Mouse (Mus musculus): ENCODE results near the gene Tmem245.
A peak's percentile ranks its signal among the peaks of the same experiment; 100 is the strongest.

Gene Tmem245

DNA sequence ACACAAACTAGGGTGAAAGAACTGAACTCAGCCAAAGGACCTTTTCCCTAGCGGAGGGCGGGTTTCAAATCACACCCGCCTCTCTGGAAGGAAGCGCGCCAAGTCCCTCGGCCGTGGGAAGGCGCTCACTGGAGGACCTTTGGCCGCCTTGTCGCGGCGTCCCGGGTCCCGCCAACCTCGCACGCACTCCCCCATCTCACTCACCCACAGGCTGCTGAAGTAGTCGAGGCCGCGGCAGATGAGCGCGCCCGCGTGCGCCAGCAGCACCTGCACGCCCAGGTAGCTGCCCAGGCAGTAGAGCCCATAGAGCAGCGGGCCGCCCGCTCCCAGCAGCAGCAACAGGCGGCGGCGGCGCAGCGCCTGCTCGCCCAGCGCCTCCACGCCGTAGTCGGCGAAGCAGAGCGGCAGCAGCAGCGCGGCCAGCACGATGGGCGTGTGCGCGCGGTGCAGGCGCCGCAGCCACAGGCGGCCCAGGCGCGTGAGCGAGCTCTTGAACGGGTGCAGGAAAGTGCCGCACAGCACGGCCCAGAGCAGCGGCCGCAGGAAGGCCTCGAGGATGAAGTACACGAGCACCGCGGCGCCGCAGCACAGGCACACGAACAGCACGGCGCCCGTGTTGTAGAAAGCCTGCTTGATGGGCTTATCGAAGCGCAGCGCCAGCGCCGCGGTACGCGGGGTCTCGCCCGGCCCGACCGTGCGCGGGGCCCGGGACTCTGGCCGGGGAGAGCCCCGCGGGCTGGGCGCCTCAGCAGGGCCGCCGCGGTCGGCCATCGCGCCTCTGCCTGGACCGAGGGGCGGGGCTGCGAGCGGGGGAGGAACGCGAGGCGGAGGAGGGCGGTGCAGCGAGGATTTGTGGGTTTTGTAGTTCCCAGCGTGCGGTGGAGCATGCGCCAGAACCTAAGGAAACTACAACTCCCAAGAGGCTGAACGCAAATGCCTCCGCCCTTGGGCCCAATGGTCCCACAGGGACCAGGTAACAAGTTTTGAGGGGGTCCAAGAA lies at the start of gene Tmem245:
TSS of gene Tmem245 (minus strand) at position 797 of the 1,000 bp plus-strand sequence.
- DNase-seq: peak; percentile 93 to 94

DNA sequence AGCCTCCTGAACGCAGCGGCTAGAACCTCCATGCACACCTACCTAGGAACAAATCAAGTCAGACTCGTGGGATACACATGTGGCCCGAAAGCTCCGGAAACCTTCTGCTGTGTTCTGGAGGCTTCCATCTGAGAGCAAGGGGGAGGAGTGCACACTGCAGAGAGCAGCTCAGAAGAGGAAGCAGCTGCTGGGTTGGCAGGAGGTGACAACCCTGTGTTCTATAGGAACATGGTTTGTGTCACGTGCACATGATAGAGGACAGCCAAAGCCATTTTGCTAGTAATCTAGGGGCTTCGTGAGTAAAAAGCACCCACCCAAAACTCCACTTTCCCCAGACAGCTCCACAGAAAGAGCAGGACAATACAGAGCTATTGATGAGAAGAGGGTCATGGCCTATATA lies 46.1 kb upstream of the Tmem245 start:
- DNase-seq: no peak

DNA sequence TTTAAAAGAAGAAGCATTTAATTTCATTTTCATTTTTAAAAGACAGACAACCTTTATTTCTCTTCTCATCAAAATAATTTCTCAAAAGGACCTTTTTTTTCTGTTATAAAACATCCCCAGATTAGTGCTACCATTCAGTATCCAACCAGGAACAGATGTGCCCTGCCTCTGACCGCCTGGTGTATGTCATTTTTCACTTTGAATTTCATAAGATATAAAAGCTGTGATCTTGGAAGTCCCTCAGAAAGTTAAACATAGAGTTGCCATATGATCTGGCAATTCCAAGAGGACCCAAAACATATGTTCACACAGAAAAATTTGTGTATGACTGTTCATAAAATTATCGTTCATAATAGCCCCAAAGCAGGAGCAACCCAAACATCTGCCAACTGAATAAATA lies 44.7 kb upstream of the Tmem245 start:
- no peak for DNase-seq

DNA sequence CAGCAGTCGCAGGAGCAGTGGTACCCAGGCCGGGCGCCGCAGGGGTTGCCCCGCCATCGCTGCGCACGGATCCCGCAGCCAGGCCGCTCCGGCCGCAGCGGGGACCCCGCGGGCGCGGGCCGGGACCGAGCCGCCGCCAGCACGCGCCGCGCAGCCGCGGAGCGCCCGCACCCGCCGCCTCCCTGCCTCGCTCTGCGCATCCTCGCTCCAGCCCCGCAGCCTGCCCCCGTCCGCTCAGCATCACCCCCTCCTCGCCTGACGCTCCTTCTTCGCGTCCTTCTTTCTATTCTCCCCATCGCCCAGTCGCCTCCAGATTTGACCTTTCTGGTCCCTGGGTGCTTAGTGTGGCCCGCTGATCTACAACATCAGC lies 43.0 kb upstream of the Tmem245 start, which contains the start of gene Frrs1l:
TSS of gene Frrs1l (minus strand) at position 177 of the 370 bp plus-strand sequence.
- DNase-seq: peak; percentile 73 to 80

DNA sequence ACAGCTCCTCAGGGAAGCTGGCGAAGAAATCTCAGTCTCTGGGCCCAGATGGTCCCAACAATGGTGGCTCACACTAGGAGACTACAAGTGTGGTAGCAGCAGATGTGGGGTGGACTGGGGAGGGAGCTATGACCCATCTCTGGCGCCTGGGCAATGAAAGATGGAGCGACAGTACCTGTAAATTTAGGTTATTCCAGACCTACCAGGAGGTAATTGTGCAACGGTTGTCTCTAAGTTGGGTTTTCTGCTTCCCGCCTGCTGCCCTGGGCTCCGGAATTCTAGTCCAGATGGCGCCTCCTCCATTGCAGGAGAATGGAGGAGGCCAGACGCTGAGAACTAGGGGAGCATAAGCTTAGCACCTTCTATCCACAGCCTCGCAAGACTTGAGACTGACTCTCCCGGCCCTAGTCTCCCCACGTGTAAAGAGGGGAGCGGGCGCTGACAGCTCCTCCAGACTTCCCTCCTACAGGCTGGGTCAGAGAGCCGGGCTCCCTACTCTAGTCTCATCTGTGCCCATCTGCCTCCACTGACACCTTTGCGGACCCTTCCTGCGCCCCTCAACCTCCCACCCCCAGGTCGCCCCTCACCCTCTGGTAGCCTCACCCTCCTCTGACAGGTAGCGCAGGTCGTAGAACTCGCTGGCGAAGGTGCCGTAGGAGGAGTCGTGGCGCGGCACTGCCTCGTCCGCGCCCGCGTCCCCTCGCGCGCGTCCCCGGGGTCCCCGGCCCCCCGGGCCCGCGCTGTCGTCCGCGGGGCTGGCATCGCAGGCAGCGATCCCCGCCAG lies 42.4 kb upstream of the Tmem245 start:
- peak; percentile 64 to 72 for DNase-seq

DNA sequence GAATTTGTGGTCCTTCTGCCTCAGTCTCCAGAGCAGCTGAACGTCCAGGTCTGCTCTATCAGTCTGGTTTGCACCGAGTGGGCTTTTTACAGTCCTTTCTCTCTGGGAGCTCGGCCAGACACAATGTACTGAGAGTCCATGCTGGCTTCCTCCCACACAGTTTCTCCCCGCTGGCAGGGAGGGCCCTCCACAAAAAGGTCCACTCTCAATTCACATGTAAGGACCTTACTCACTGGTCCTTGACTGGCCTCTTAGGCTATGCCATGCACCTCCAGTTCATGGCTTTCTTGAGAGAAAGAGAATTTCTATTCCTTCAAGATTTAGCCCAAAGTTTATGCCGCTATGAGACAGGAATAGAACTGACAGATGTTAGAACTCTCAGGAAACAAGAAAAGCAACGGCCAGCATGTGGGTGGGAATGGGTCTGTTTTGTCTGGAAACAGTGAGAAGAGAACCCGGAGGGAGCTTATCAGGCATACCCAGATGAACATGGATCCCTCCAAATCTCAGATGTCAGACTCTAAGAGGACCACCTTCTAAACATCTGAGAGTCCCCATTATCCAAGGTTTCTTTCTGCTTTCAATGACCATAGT lies 18.4 kb upstream of the Tmem245 start:
- DNase-seq: no peak

DNA sequence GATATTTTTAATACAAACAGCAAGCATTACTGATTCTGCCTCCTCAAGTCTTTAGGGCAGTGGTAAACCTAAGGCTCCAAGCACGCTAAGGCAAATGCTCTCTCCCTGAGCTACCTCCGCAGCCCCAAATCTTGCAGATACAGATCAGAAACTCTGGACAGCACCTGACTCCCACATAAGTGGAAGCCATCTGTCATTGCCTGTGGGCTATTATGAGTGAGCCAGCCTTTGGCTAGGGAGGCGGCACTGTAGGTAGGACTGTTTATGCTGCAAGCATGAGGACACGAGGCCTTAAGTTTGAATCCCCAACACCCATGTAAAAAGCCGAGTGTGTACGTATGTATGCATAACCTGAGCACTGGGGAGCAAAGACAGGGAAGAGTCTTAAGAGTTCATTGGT lies 16.4 kb upstream of the Tmem245 start:
- DNase-seq: peak; percentile 51 to 57

DNA sequence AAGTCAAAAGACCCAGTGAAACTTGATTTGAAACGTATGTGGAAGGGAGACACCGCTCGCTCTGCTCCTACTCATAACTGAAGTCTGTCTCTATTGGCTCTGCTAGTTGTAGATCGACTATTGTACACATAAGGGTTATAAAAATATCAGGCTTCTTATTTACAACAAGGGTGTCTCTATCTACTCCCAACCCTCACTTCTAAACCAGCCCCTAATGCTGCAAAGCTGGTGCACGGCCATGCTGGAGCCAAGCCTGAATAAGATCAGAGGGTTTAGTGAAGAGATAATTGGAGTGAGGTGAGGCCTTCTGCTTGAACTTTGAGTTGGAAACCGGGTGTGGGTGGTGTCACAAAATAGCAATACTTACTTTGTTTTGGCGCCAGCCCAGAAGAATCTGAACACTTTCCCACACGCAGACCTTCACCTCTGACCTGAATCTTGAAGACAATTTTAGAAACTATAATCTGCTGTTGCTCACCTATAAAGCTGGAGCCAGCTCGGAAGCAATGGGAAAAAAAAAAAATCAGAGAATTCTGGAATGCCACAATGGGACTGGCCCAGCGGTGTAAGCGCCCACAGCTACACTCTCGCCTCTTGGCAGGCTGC lies 14.2 kb upstream of the Tmem245 start:
- DNase-seq: no peak

DNA sequence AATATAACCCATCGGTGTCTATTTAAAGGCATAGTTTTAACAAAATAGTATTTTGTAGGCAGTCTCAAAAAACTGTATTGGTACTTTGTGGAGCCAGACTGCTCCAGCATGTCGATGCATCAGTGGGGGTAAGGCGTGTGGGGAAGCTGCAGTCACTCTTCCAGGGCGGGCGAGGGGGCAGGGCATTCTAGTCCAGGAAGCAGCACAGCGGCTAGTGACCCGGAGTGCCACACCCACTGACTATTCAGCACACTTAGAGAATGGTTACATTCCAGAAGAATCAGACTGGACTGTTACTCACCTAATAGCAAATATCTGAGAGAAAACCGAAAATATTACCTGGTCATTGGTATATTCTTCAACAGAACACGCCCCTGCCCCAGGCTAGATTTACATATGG lies 10.3 kb upstream of the Tmem245 start:
- DNase-seq: no peak

DNA sequence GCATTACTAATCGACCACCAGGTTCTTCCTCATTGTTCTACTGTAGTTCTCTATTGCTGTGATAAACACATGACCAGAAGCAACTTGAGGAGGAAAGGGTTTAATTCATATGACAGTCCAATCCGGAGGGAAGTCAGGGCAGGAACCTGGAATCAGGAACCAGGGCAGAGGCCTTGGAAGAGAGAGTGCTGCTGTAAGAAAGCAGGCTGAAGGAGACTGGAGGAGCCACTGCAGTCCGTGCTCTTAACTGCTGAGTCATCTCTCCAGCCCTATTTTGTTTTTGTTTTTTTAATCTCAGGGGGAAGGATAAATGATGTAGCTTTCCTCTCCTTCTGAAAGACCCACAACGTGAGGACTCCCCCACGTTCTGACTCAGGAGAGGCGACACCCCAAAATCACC lies 6.0 kb upstream of the Tmem245 start:
- no peak for DNase-seq

DNA sequence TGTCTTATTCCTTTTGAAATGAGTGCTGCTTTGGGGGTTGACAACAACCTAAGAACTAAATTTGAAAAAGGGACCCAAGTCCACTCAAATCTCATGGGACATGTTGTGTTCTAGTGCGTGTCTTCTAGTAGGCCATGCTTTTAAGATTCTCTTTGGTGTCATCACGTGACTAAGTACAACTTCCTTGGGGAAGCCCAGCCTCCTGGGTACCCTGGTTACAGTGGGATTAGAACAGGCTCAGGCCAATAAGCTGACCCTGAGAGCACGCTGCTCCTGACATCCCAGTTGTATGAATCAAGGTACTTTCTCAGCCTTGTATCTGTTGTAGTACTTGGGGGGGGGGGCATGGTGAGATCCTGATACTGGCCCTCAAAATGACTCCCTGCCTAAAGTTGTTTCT lies 4.5 kb upstream of the Tmem245 start:
- no peak for DNase-seq

DNA sequence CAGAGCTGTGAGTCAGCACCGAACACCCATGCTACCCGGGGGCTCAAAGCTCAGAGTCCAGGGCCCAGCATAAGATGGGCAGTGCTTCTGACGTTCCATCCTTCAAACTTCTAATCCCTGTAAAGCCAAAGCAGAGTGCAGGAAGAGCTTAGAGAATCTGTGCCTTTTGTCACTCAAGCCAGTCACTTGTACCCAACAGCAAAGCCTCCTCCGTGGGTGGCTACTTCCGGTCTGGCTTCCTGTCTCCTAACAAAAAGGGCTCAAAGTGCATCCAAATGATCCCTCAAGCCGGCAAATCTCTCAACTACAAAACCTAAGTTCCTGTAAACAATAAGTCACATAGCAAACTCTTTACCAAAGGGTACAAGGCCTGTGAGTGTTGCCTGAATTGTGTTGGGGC lies 2.3 kb upstream of the Tmem245 start:
- DNase-seq: no peak

DNA sequence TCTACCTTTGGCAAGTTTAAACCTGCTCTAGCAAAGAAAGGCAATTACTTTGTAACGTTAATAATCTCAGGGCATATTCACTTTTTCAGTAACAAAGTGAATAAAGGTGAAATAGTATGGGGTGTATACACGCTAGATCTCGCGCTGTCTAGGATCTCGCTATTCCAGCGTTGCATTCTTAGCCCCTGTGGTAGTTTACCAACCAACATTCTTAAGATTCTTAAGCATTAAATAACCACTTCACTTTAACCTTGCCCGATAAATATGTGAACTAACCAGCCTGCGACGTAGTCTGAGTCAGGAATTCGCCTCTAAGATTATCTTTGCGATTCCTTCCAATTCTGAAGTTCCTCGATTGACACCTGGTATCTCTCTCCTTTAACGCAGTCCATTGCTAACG lies 1.1 kb downstream of the Tmem245 start:
- DNase-seq: no peak

DNA sequence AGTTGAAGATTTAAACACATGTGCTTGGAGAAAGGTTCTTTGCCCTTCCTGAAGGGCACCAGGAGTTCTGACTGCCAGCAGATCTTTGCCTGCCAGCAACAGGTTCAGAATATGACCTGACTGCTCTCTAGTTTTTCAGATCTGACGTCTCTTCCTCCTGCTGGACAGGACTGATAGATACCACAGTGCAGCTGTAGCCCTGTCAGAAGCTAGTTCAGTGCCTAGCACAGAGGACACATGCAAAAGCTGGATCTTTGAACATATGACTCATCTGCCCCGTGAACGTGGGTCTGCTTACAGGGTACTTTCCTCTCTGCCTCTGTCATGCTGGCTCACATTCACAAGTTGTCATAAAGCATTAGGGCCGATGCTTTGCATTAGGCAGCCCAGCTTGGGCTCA lies 3.0 kb downstream of the Tmem245 start:
- DNase-seq: no peak

DNA sequence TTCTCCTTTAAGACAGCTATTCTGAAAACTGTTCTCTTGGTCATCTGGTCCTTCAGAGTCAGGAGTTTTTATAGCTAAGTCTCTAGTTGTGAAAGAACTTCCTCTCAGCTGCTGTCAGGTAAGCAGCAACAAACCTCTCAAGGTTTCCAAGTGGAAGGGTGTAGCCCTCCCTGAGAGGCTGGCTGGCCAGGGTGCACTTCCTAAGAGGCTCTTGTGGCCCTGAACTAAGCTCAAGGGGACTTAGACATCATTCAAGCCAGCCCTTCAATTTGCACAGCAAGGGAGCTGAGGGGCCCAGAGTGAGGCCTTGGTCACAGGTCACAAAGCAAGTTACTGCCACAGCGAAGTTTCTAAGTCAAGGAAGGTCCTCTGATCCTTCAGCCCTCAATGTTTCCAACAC lies 4.0 kb downstream of the Tmem245 start:
- DNase-seq: no peak

DNA sequence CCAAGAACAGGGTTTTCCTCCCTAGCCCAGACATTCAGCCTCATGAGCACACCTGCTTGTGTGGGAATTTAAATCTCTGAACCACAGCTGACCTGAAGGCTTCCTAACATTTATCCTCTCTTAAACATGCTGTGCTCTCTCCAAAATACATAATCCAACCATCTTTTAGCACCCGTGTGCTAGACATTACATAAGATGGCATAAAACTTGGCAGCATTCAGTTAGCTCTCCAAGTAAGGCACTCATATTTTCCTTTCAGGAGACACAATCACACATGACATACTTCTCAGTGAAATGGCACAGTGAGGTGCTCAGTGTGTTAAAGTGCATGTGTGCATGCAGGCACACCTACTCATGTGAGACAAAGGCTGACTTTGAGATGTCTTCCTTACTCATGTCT lies 4.7 kb downstream of the Tmem245 start:
- no peak for DNase-seq

DNA sequence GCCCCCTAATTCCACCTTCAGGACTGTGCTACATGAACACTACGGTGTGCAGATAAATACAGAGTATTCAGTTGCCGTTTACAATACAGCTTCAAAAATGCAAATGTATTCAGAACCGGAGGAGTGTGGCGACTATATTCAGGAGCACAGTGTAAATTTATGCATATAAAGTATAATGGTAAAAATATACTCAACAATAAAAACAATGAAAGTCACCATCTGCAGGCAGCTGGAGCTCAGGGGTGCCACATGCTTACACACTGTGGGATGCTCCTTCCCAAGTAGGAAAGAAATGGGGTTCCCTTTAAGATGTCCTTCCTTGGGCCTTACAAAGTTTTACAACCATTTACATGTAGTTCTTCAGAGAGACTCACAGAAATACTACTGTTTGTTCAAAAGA lies 5.8 kb downstream of the Tmem245 start:
- DNase-seq: no peak

DNA sequence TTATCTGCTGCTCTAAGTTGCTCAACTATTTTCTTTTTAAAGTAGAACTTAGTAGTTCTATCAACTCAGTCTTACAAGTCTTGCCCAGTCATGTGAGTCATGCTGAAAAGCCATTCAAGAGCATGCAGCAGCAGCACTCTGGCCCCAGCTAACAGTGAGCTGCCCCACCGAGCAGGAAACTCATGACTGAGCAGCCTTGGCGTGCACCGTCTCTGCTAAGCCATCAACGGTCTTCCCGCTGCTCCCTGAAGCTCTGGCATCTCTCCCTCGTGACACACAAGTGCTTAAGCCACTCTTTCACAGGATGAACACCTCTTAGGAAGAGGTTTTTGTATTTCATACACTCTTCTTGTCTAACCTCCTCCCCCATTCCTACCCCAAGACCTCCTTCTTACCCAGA lies 10.1 kb downstream of the Tmem245 start:
- DNase-seq: no peak

DNA sequence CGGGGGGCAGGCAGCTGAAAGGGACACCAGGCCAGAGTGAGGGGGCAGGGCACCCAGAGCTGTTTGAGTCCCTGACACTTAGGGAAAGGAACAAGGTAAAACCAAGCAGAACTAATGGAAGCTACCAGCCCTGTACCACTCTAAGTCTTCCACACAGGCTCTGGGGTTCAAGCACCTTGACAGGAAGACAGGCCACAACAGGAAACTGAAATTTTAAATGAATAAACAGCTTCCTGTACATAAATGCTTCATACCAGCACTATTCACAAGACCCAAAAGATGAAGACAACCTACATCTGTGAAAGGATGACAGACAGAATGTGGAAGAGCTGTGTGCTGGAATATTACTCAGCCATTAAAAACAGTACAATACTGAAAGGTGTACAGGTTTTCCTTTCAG lies 11.9 kb downstream of the Tmem245 start:
- DNase-seq: no peak

DNA sequence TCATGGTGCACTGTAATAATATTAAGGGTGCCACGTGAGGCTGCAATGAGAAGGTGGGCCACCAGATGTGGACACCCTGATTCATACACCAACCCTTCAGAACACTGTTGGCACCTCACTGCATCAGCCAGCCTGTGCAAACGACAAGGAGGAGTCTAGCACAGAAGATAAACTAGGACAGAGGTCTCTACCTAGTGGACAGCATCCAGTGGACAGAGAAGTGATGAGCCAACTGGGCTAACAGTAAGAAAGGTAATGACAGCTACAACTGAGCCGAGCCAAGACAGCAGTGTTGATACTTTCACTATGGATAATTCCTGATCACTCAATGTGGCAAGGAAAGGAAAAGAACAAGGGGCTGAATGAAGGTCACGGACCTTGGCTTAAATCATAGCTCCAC lies 14.1 kb downstream of the Tmem245 start:
- no peak for DNase-seq

DNA sequence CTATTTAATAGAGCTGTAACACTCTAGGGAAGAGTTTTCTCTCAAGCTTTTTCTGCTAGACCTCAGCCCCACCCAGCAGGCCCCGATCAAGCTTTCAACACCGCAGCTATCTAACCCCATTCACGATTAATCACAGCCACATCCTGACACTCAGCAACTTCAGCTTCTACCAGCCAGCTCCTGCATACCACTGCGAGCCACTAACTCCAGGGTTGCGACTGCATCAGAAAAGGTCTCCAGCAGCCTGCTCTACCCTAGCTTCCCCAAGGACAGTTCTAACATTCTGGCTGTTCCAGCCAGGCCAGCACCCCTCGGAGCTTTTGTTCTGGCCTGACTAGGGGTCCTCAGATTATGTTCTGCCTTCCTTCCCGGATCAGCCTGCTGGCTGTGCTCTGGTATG lies 15.1 kb downstream of the Tmem245 start:
- no peak for DNase-seq

DNA sequence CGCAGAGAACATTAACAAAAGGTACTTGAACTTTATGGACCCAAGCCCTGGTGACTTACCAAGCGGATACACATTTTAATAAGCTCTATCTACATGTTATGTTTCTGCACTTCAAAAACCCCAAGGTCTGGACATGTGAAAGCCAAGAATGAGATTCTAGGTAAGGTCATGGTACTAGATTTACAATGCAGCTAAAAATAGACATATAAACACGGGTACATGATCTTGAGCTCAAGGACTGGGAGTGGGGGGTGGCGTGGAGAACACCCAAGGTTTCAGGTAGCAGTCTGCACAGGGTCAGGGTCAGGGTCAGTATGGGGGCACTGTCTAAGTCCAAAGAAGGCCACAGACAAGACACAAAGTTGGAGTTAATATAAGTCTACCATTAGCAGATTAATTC lies 16.9 kb downstream of the Tmem245 start:
- no peak for DNase-seq

DNA sequence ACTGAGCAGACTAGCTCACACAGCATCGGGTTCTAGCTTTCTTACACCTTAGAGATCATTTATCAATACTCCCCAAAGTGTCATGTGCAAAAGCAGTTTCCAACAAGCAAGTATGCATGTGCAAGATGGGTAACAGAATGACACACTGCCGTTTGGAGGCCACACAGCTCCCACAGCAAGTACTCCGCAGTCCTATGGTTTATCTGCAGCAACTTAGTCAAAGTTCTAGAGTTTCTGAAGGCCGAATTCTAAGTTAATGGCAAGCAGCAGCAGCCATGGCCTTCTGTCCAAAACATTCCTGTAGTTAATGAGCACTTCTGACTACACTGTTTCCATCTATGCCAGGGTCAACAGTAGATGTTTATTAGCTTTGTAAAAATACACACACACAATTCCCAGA lies 20.3 kb downstream of the Tmem245 start:
- no peak for DNase-seq
